Mouse (Mus musculus): ENCODE data around the gene Stk39.
"Not testable (repeated sequence)": the region's sequence is repeated elsewhere in the genome, so short reads cannot be mapped to it uniquely, and the experiment has no call there.

Gene Stk39

DNA sequence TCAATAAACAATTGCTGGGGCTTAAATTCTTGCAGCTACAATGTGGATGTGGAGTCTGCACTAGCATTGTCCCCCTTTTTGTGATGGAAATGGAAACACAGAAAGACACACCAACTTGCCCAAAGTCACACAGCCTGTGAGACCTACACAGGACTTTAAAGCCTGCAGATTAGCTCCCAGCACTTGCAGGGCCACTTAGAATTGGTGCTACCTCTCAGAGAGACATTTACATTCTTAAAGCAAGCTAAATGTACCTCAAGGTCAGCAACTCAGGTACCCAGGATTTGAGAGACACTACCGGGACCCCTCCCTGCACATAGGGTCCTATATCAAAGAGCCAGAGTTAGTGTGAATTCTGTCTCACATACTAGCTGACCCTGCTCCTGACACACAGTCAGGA, 227.5 kb downstream of the Stk39 start:
- DNase-seq (ENCODE audit: extremely low spot score, low read depth, low spot score): no peak

DNA sequence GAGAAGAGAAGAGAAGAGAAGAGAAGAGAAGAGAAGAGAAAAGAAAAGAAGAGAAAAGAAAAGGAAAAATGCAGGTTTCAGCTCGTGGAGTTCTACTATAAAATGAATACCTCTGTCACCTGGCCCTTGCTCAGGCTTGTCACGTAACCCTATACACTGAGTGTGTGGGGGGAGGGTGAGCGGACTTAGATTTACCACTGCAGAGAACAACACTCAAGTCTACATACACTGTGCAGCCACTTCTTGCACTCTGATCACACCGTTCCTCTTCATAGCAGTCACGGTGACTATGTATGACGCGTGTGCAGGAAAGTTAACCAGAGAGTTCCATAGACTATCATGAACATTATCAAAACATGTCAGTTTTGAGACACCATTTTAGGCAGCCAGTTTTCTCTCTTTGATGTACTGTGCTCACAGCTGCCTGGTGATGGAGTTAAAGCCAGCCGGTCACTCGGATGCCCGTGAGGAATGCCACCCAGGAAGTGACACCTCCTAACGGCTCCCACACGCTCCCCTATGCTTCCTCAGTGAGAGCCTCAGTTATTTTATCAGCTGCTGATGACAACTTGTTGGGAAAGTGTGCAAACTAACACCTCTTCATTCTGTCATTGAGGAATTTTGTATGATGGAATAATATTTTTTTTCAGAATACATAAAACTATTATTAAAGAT, 228.1 kb downstream of the Stk39 start:
- no peak for DNase-seq (ENCODE audit: extremely low spot score, low read depth, low spot score)

DNA sequence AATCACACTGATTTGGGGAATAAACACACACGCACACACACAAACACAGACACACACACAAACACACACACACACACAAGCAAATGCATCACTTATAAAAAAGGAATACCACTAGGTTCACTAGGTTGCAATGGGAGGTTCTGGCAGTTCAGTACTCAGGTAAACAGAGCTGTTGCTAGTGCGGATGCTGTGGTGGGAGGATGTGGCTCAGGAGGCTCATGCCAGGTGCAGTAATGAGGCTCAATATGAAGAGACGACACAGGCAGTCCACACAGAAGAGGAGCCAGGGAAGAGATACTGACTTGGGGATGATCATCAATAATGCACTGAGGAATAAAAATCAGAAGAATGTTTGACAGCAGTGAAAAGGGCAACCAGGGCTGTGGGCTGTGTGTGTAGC, 228.8 kb downstream of the Stk39 start:
- DNase-seq (ENCODE audit: extremely low spot score, low read depth, low spot score): no peak

DNA sequence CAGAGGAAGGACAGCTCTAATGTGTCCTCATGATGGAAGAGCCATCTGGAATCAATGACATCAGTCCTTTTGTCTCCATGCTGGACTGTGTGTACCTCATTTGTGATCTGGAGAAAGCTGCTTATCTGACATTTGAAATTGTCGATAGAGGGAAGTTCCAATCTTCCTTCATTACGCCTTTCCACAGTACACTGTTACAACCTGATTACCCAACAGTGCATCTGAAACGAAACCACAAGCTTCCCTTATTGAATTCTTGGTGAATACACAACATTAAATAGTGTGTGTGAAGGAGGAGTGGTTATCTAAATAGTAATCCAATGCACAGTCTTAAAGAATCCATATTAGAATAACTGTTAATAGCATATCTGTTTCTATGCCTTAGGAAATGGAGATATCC, 230.0 kb downstream of the Stk39 start:
- no peak for DNase-seq (ENCODE audit: extremely low spot score, low read depth, low spot score)

DNA sequence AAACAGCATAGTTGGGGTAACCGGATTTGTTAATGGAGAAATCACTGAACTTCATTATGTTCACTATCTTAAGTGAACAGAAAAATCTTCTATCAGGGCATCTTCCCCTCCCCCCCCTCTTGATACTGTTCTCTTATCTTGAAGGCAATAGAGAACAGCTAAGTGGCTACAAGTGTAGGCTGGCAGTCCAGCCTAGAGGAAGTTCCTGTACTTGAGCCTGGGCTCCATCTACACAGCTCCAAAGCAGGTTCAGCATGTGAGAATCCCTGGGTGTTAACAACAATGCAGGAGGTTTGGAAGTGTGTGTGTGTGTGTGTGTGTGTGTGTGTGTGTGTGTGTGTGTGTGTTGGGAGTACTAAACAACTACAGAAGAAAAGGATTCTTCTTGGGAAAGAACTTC, 230.4 kb downstream of the Stk39 start:
- no peak for DNase-seq (ENCODE audit: extremely low spot score, low read depth, low spot score)

DNA sequence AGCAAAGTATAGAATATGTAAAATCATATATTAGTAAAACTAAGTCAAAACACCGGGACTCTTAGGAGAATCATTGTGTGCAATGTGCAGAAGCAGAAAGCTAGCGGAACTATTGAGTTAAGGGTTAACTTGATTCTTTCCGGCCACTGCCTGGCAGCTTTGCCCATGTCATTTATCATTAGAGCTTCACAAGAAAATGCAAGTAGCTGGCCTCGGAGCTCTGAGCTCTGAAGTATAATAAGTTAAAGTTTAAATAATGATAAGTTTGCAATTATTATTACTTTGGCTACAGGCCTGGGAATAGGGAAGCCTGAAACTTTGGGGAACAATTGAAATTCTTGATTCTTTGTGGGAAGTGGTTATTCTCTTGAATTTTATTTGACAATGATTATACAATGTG, 232.7 kb downstream of the Stk39 start:
- not testable (repeated sequence) for DNase-seq (ENCODE audit: extremely low spot score, low read depth, low spot score)

DNA sequence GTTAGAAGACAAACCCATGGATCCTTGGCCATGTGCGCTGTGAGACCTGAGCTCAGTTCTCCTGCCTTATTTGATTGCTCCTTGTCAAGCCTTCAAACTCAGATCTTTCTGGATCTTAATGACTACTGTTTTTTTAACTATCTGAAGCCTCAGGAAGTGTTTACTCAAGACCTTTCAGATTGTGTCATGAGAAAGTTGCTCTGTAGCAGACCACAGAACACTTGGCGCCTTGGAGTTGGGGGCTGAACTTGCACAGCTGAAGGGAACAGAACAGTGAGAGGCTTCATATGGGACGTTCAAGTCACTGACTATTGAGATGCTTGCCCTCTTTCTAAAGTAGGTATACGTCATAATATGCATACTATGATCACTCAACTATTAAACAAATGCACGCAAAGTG, 239.1 kb downstream of the Stk39 start:
- DNase-seq (ENCODE audit: extremely low spot score, low read depth, low spot score): no peak

DNA sequence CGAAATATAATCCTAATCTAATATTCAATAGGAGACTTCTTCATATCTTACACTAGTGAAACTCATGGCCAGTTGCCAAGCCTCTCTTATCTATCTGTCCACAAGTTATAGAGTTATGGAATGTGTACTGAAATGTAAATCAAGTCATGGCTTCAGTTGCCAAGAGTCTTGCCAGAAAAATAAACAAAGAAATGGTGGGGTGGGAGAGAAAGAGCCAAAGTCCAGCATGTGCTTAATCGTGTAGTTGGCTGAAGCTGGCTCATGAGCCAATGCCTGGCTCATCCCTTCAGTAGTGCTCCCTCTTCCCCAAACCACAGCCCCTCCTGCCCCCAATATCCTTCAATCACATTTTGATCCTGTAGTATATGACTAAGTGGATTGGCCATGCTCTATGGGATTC, 242.2 kb downstream of the Stk39 start:
- DNase-seq (ENCODE audit: extremely low spot score, low read depth, low spot score): no peak

DNA sequence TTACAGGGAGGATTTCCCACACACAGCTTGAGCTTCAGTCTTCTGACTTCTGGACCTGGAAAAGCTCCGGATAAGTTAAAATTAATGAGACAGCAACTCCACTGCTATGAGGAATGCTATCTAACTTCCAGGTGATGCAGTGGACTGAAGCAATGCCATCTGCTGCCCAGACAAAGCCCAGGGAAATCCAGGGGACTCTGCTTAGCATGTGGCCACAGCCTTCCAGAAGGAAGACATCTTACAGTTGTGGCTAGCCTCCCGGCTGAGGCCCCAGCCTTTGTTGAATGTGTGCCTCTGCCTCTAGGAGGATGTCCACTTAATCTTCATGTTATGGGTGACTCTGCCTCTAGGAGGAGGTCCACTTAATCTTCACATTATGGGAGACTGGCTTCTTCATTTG, 243.0 kb downstream of the Stk39 start:
- DNase-seq (ENCODE audit: extremely low spot score, low read depth, low spot score): no peak

DNA sequence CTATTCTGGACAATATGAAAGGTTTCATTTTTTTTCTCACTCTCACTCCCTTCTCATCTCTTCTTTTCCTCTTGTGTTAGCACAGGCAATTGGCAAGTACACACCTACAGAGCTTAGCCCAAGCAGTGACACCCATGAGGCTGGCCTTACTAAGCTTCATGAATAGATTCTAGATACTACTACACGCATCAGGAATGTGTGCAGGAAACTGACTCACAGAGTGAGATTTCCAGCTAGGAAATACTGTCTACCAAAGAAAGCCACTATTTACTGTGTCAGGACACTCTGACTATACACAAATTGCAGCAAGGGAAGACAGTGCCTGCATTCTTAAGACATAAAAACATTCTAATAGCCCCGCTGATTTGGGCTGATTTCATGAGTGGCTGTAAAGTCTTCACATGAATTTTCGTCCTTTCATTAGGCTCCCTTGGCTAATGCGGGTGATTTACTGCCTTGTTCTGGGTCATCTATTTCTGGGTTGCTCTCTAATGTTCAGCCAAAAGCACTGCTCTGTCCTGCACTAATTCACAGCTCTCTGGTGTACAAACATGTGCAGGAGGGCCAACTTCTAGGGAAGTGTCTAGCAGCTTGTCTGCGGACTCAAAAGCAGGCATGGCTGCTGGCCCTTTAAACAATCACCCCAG, 249.7 kb downstream of the Stk39 start:
- no peak for DNase-seq (ENCODE audit: extremely low spot score, low read depth, low spot score)

DNA sequence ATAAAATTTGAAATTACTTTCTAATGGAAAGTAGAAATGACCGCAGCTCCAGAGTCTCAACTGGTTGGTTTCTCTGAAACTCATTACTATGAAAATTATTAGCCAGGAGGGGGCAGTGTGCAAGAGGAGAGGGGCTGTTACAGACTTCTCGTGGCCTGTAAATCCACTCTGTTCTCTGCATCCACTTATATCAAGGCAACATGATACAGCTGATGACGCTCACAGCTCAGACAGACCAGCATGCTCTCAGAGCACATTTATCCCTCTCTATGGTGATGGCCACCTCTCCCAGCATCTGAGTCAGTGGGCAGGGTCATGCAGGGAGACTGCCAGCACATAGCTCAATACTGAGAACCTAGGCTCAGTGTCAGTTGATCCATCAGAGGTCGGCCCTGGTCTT, 250.8 kb downstream of the Stk39 start:
- no peak for DNase-seq (ENCODE audit: extremely low spot score, low read depth, low spot score)

DNA sequence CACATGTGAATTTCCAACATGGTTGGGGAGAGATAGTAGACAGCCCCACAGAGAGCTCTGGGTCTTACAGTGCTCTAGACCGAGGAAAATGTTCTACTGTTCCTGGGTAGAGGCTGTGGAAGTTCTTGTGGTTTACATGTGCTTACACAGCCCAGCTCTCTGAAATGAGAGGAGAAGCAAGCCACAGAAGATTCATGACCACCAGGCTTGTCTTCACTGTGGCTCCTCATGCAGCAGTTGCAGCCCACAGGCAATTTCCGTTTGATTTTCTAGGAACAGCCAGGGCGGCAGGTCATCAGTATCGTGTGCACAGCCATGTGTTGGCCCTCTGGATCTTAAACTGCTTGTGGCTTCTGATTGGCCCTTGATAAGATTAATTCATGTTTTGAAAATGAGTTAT, 252.2 kb downstream of the Stk39 start:
- DNase-seq (ENCODE audit: extremely low spot score, low read depth, low spot score): no peak

DNA sequence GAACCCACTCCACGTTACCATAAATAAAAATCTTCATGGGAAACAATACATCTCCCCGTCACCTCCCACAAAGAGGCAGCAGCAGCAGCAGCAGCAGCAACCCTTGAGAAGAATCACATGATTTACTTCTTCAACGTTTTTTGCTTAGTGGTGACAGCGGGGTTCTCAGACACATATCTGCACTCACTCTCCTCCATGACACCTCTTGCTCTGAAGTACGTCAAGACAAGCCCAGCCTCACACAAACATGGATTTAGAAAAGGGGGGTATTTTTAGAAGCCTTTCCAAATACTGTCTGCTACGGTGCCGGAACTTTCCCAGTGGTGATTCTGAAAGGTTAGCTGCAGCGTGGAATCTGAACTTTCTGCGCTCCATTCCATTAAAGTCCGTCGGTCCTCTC, 256.9 kb downstream of the Stk39 start:
- DNase-seq (ENCODE audit: extremely low spot score, low read depth, low spot score): no peak

DNA sequence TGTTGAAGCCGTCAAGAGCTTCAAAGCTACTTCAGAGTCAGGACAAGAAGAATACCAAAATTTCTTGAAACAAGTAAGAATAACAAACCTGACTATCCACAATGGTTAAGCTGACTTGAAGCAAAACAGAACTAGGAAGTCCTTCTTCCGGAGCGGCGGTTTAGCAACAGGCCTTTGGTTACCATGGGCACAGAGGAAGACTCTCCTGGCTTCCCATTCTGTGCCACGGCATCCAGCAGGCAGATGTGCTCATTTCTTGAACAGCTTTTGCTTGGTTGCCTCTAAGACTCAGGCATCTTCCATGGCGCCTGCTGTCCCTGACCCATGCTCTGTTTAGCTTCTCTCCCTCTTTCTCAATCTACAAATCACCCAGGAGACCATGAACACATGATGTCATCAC, 257.7 kb downstream of the Stk39 start:
- DNase-seq (ENCODE audit: extremely low spot score, low read depth, low spot score): no peak

DNA sequence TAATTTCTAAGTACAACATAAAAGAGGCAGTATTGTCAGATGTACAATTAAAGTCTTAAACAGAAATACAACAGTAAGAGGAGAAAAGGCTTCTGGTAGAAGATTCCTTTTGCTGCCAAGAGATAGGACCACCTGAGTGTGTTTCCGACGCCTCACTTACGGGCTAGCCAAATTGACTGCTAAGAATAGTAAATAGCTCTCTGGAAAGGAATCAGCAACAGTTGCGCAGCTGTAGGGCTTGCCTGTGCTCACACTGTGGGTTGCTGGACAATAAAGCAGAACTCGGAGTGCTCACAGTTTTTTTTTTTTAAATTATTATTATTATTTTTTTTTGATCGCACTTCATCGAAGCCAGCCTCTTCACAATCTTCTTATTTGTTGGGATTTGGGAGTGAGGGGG, 260.6 kb downstream of the Stk39 start:
- DNase-seq (ENCODE audit: extremely low spot score, low read depth, low spot score): no peak

DNA sequence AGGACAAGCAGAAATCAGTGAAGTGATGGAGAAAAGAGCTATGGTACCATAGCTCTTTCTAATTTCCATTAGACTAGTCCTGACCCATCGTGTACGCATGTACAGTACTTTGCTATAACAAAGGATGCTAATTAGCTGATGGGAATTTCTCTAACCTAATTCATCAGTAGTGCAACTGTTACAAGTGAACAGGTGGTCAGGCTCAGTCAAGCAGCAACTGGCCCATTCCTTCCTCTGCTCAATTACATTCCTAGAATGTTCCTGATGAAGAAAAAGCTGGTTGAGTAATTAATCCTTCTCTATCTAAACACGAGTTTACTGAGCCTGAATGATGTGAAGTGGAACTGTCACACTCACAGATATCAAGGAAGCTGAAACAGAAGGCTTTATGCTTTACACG, 275.8 kb downstream of the Stk39 start:
- no peak for DNase-seq (ENCODE audit: extremely low spot score, low read depth, low spot score)

DNA sequence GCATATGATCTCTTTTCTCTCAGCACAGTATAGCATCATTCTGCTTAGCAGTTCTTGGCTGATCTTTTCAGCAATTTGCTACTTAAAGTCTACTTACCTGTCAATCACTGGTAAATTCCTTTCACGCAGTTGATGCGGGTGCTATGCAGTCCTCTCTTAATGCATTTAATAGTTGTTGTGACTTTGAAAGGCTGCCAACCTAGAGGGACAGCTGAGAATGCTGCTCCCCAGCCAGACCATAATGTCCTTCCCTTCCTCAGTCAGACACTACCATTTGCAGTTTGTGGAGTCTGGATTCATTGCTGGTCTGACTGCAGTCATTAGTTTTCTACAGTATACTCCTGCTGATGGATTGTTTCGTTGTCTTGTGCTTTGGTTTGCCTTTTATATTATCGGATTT, 277.6 kb downstream of the Stk39 start:
- DNase-seq (ENCODE audit: extremely low spot score, low read depth, low spot score): no peak

DNA sequence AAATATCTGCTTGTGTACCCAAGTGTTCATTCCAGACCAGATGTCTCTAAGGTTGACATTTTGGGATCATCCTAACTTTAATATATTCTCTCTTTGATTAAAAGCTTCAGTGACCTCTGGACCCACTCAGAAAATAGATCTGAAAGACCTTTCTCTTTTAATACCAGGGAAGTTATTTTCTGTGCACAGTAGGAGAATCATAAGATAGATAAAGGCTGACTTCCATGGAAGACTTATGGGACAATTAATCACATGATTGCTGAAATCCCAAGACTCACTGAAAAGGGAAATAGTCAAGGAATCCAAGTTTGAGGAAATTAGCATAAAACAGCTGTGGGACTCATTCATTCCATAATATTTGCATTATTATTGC, 278.6 kb downstream of the Stk39 start:
- DNase-seq (ENCODE audit: extremely low spot score, low read depth, low spot score): no peak

DNA sequence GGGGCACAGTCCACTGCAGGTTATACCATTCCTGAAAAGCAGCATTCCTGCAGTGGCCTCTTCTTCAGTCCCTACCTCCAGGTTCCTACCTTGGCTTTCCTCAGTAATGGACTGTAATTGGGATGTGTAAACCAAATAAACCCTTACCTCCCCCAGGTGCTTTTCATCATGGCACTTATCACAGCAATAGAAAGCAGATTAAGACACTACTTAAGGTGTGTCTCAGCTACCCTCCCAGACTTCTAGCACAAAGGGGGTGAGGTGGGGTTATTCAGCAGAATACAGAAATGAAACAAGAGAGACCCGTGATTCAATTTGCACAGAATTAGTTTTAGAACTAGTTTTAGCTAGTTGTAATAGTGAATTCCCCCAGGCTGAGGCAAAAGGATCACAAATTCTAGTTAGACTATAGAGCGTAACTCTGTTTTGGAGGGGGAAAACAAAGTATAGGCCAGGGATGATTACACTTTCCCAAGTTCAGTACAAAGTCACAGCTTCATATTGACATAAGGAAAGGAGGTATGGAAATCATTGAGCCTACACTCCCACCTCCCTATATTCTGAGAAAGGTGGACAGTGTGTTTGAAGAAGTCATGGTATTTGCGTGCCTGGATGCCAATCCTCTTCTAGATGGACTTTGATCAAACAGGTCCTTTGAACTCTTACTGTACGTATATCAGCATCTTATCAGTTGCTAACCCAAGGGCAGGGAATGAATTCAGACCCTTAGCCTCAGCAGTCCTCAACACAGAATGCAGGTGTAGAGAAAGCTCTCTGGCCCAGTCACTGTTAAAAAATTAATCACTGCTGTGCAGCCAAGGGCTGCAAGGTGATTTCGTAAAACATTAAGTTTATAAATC, 279.2 kb downstream of the Stk39 start:
- no peak for DNase-seq (ENCODE audit: extremely low spot score, low read depth, low spot score)

DNA sequence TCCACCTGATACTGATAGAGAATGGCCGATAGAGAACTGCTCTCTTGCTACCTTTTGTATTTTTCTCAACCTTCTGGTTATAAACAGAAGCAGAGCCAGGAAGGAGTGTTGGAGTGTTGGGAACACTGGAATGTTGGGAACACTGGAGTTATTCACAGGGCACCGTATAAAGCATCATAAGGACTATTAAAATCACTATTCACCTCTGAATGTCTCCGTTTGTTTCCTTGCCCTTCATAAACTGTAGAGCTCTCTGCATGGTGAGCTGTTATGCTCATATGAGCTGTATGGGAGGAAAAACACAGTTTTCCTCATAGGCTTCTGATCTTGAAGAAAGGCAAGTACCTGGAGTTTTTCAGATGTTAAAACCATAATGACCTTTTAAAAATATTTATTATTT, 295.6 kb downstream of the Stk39 start:
- DNase-seq (ENCODE audit: extremely low spot score, low read depth, low spot score): no peak

DNA sequence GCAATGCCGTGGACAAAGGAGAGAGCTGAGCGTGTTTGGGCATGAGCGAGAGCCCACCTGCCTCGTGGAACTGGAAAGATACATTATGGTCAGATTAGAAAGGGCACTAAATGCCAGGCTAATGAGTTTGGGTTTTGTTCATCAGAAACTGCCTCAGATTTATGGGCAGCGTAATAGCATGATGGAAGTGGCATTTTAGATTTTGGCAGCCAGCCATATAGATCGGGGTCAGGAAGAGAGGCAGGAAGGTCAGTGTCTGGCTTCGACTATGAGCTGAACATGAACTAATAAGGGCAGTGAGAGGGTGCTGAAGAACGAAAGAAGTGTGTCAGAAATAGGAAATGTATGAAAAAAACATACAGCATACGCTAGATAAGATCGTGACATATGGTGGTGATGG, 300.8 kb downstream of the Stk39 start:
- no peak for DNase-seq (ENCODE audit: extremely low spot score, low read depth, low spot score)

DNA sequence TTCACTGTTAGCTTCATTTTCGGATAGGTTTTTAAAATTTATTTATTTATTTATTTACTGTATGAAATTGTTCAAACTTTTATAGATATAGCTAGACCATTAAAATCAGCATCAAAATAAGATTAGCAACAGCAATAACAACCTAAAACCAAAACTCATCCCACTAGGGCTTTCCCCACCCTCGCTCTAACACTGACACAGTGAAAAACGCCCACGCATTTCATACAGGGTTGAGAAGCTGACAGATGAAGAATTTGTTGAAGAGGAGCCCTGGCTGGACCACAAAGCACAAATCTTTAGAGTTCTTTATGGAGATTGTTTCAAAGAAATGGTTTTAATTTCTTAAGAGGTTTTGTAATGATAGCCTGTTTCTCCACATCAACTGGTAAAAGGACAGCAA, 310.1 kb downstream of the Stk39 start:
- no peak for DNase-seq (ENCODE audit: extremely low spot score, low read depth, low spot score)

All from hindlimb bud, embryonic 11.5 days (tissue).